Mouse (Mus musculus) ovary, postnatal 36 days (tissue): ENCODE results near the gene Hipk2.

Experiments
- DNase-seq: peaks from one replicate; pipeline ENCODE4 v3.0.0; 2022; ENCODE audit warnings: low spot score, mixed read lengths

The Hipk2 gene

GRCm38 (mm10) chr6:38829452-38829851 lies 46.5 kb downstream of the Hipk2 start:
- DNase-seq = no peak

- DNase-seq = no peak
Measured at GRCm38 (mm10) chr6:38828211-38828610, 47.8 kb downstream of the Hipk2 start.

- DNase-seq = no peak
Measured at GRCm38 (mm10) chr6:38827435-38827834, 48.5 kb downstream of the Hipk2 start.

- no peak for DNase-seq
Measured at GRCm38 (mm10) chr6:38826857-38827256, 49.1 kb downstream of the Hipk2 start.

GRCm38 (mm10) chr6:38825886-38826285 lies 50.1 kb downstream of the Hipk2 start:
- DNase-seq = no peak

- DNase-seq = no peak
Measured at GRCm38 (mm10) chr6:38823827-38824226, 52.1 kb downstream of the Hipk2 start.

- DNase-seq = no peak
Measured at GRCm38 (mm10) chr6:38823164-38823563, 52.8 kb downstream of the Hipk2 start.

GRCm38 (mm10) chr6:38821686-38822085 lies 54.3 kb downstream of the Hipk2 start:
- DNase-seq = no peak

GRCm38 (mm10) chr6:38820862-38821261 lies 55.1 kb downstream of the Hipk2 start:
- DNase-seq = no peak

- no peak for DNase-seq
Measured at GRCm38 (mm10) chr6:38816216-38816615, 59.7 kb downstream of the Hipk2 start.

- DNase-seq = no peak
Measured at GRCm38 (mm10) chr6:38815582-38815981, 60.4 kb downstream of the Hipk2 start.

GRCm38 (mm10) chr6:38814690-38815089 lies 61.3 kb downstream of the Hipk2 start:
- DNase-seq = no peak

- no peak for DNase-seq
Measured at GRCm38 (mm10) chr6:38811459-38812145, 64.4 kb downstream of the Hipk2 start.

- DNase-seq = no peak
Measured at GRCm38 (mm10) chr6:38810121-38810475, 65.9 kb downstream of the Hipk2 start.

GRCm38 (mm10) chr6:38809396-38810120 lies 66.4 kb downstream of the Hipk2 start:
- peak; percentile 17 for DNase-seq

GRCm38 (mm10) chr6:38808317-38808716 lies 67.6 kb downstream of the Hipk2 start:
- DNase-seq = no peak

- no peak for DNase-seq
Measured at GRCm38 (mm10) chr6:38806963-38807445, 69.0 kb downstream of the Hipk2 start.

GRCm38 (mm10) chr6:38805612-38806011 lies 70.4 kb downstream of the Hipk2 start:
- DNase-seq = no peak

GRCm38 (mm10) chr6:38801252-38801651 lies 74.7 kb downstream of the Hipk2 start:
- DNase-seq = no peak

GRCm38 (mm10) chr6:38797548-38797947 lies 78.4 kb downstream of the Hipk2 start:
- DNase-seq = no peak

- no peak for DNase-seq
Measured at GRCm38 (mm10) chr6:38796993-38797392, 79.0 kb downstream of the Hipk2 start.

GRCm38 (mm10) chr6:38796388-38796787 lies 79.6 kb downstream of the Hipk2 start:
- no peak for DNase-seq

- no peak for DNase-seq
Measured at GRCm38 (mm10) chr6:38795096-38795816, 80.7 kb downstream of the Hipk2 start.
